In the genomic region with DNA sequence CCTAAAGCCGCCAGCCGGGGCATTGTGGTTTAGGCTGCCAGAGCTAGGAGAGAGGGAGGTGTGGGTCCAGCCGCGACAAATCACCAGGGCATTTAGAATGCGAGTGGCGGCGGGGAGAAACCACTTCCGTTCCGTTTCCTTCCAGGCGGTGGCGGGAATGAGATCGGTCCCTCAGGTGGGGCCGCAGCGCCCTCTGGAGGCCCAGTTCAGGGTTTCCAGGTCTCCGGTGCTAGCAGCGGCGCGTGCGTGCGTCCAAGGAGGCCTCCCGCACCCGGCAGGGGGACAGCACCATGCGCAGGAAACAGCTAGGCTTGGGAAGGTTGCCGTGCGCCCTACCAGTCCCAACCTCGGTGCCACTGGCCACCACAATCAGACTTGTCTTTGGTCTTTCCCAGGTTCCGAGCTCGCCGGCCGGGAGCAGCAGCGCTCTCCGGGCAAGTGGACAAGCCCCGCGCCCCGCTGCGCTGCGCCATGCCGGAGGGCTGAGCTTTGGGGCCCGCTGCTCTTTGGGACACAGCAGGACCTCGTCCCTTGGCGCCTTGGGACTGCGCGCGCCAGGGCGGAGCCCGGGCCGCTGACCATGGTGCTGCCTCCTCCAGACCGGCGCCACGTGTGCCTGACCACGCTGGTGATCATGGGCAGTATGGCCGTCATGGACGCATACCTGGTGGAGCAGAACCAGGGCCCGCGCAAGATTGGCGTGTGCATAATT, we compare ENCODE assay signal across 8 mouse cellular contexts. TPM values are rescaled to one million over a fixed set of nuclear protein-coding genes. Genes with fewer than 3 reads are reported as not detected.
DNase-seq lines count a peak whose midpoint lies in the region; ATAC-seq and TF ChIP-seq lines count a peak whose summit lies in the region.

No protein-coding gene starts in this region.

- H3K27ac ChIP-seq in heart, adult 2 months = no peak overlapping the region
- no peak overlapping the region for H3K27ac ChIP-seq in limb, embryonic 12.5 days
- peak overlapping the region; percentile 41; the same call in 1 of the 2 replicates for H3K27ac ChIP-seq in midbrain, embryonic 14.5 days (replicated peaks; ENCODE audit: low read depth, low read length)

- no peaks in the 10 kb centered on the region for H3K36me3 ChIP-seq in heart, adult 2 months (ENCODE audit: control insufficient read depth, insufficient read depth, low read length)
- peaks cover 26% of the 10 kb centered on the region for H3K36me3 ChIP-seq in limb, embryonic 12.5 days
- peaks cover 33% of the 10 kb centered on the region for H3K36me3 ChIP-seq in midbrain, embryonic 14.5 days (ENCODE audit: control insufficient read depth, insufficient read depth, low read length)

- 6% methylated on average over 56 of the region's 56 CpGs for WGBS in heart, adult 2 months
- WGBS in limb, embryonic 12.5 days = 4% methylated on average over 56 of the region's 56 CpGs
- 3% methylated on average over 56 of the region's 56 CpGs for WGBS in midbrain, embryonic 14.5 days

- DNase-seq in heart, adult 2 months = peak; percentile 60 to 67
- DNase-seq in heart, adult 11 months = no peak
- DNase-seq in embryo, embryonic 9.5 days (ENCODE audit: extremely low spot score) = peak; percentile 86
- peak; percentile 27 for DNase-seq in heart, adult 8-10 months (ENCODE audit: low spot score)
- DNase-seq in kidney, adult 8-10 months = peak; percentile 29 to 49
- DNase-seq in midbrain, embryonic 14.5 days = peak; percentile 94
- peak; percentile 69 to 84 for DNase-seq in spleen, adult 18-20 months

- TF ChIP-seq EP300 in heart, adult 2 months (IDR thresholded peaks at IDR 0.05; ENCODE audit: insufficient read depth, low read depth, low read length) = no peak

- H3K9ac ChIP-seq in heart, adult 2 months (ENCODE audit: low read depth, low read length) = no peak overlapping the region
- H3K9ac ChIP-seq in limb, embryonic 12.5 days (replicated peaks) = peak overlapping the region; percentile 48; the same call in 1 of the 2 replicates
- peak overlapping the region; percentile 81 for H3K9ac ChIP-seq in midbrain, embryonic 14.5 days (replicated peaks; ENCODE audit: low read length)

- H3K9me3 ChIP-seq in limb, embryonic 12.5 days = no peaks in the 10 kb centered on the region
- H3K9me3 ChIP-seq in midbrain, embryonic 14.5 days (ENCODE audit: control insufficient read depth, low read length) = no peaks in the 10 kb centered on the region

- H3K79me2 ChIP-seq in heart, adult 2 months (replicated peaks; ENCODE audit: control insufficient read depth, insufficient read depth, low read length) = no peaks in the 10 kb centered on the region

- ATAC-seq in limb, embryonic 12.5 days (ENCODE audit: insufficient number of reproducible peaks, insufficient read depth, low FRiP score, low TSS enrichment, low read depth) = no peak
- ATAC-seq in midbrain, embryonic 14.5 days (ENCODE audit: low FRiP score, low TSS enrichment) = peak; percentile 52; the same call in 1 of the 2 replicates

- H3K4me2 ChIP-seq in limb, embryonic 12.5 days = peak overlapping the region; percentile 83
- peak overlapping the region; percentile 89 for H3K4me2 ChIP-seq in midbrain, embryonic 14.5 days (ENCODE audit: low read length)

- no peak overlapping the region for H3K4me3 ChIP-seq in heart, adult 2 months
- H3K4me3 ChIP-seq in limb, embryonic 12.5 days (replicated peaks) = peak overlapping the region; percentile 40
- peak overlapping the region; percentile 71 for H3K4me3 ChIP-seq in midbrain, embryonic 14.5 days (replicated peaks; ENCODE audit: low read depth, low read length)

- H3K27me3 ChIP-seq in heart, adult 2 months (ENCODE audit: control insufficient read depth, insufficient read depth, low read length) = peaks cover 15% of the 10 kb centered on the region
- H3K27me3 ChIP-seq in limb, embryonic 12.5 days = peaks cover 44% of the 10 kb centered on the region
- no peaks in the 10 kb centered on the region for H3K27me3 ChIP-seq in midbrain, embryonic 14.5 days (ENCODE audit: control insufficient read depth, insufficient read depth, low read length)

- peak; percentile 77 for TF ChIP-seq CTCF in heart, adult 2 months (IDR thresholded peaks at IDR 0.05)

- intact Hi-C loops in heart, adult 2 months (cut with DNase I) = no loop called here

- TF ChIP-seq POLR2A in heart, adult 2 months (IDR thresholded peaks at IDR 0.05; ENCODE audit: insufficient read depth, low read depth, low read length) = no peak

- no peaks in the 10 kb centered on the region for H3K4me1 ChIP-seq in heart, adult 2 months (ENCODE audit: control insufficient read depth, insufficient read depth, low read length)
- H3K4me1 ChIP-seq in limb, embryonic 12.5 days (replicated peaks) = peaks cover 29% of the 10 kb centered on the region
- H3K4me1 ChIP-seq in midbrain, embryonic 14.5 days (ENCODE audit: control insufficient read depth, insufficient read depth, low read length) = peaks cover 23% of the 10 kb centered on the region

RNA-seq across cellular contexts. Expression of gene Tmem121, which starts 2.0 kb away (rescaled TPM):
- under 1 TPM in 1 of 2 experiments, not detected in 1; 0.18 TPM for total RNA-seq in heart, adult 2 months (2021)
- polyA plus RNA-seq in heart, adult 2 months (2012; rRNA removed) = 0.41 TPM in 1 of 2 replicates, not detected in the other
- total RNA-seq in heart, adult 8-10 months (2022) = under 1 TPM in 2 of 4 experiments, not detected in 2; 0.16 to 0.22 TPM
- 17.5 and 18.7 TPM in 2 replicates for polyA plus RNA-seq in limb, embryonic 12.5 days (2016; fragmentation: Nextera tagmentation; extraction: Ambion mirVana)
- 24.5 and 61.9 TPM in 2 replicates for polyA plus RNA-seq in midbrain, embryonic 14.5 days (2014; fragmentation: Nextera tagmentation; extraction: Ambion mirVana)

RNA-seq across cellular contexts. Expression of gene Tedc1, which starts 31.5 kb away (rescaled TPM):
- under 1 TPM; 0.34 to 0.52 TPM for total RNA-seq in heart, adult 2 months (2021)
- 0.45 and 0.67 TPM in 2 replicates for polyA plus RNA-seq in heart, adult 2 months (2012; rRNA removed)
- under 1 TPM; 0.12 to 0.49 (median 0.33) TPM for total RNA-seq in heart, adult 8-10 months (2022)
- 44.1 and 44.6 TPM in 2 replicates for polyA plus RNA-seq in limb, embryonic 12.5 days (2016; fragmentation: Nextera tagmentation; extraction: Ambion mirVana)
- polyA plus RNA-seq in midbrain, embryonic 14.5 days (2014; fragmentation: Nextera tagmentation; extraction: Ambion mirVana) = 11.9 and 14.1 TPM in 2 replicates

RNA-seq across cellular contexts. Expression of gene Crip1, which starts 41.6 kb away (rescaled TPM):
- total RNA-seq in heart, adult 2 months (2021) = 100 to 1,000 TPM; 194 to 200 TPM
- polyA plus RNA-seq in heart, adult 2 months (2012; rRNA removed) = 429 and 531 TPM in 2 replicates
- total RNA-seq in heart, adult 8-10 months (2022) = 100 to 1,000 TPM; 154 to 215 (median 169) TPM
- 71.0 and 73.2 TPM in 2 replicates for polyA plus RNA-seq in limb, embryonic 12.5 days (2016; fragmentation: Nextera tagmentation; extraction: Ambion mirVana)
- 16.5 and 26.8 TPM in 2 replicates for polyA plus RNA-seq in midbrain, embryonic 14.5 days (2014; fragmentation: Nextera tagmentation; extraction: Ambion mirVana)

RNA-seq across cellular contexts. Expression of gene Crip2, which starts 47.7 kb away (rescaled TPM):
- 1,000 to 10,000 TPM; 1,390 to 1,660 TPM for total RNA-seq in heart, adult 2 months (2021)
- 3,159 and 3,188 TPM in 2 replicates for polyA plus RNA-seq in heart, adult 2 months (2012; rRNA removed)
- 1,000 to 10,000 TPM; 1,612 to 1,913 (median 1,690) TPM for total RNA-seq in heart, adult 8-10 months (2022)
- 51.4 and 53.7 TPM in 2 replicates for polyA plus RNA-seq in limb, embryonic 12.5 days (2016; fragmentation: Nextera tagmentation; extraction: Ambion mirVana)
- polyA plus RNA-seq in midbrain, embryonic 14.5 days (2014; fragmentation: Nextera tagmentation; extraction: Ambion mirVana) = 297 and 329 TPM in 2 replicates

Comparison
In these comparisons a context has a peak if more than half of its experiments do, and no peak if none do; other contexts are left out.
1. RNA of gene Tmem121, which starts 2.0 kb away (polyA plus RNA-seq): 24.5 to 61.9 TPM in midbrain, embryonic 14.5 days and 17.5 to 18.7 TPM in limb, embryonic 12.5 days; 0.41 TPM in heart, adult 2 months; every median in the first group is over 10 times any median in the second.